Mouse (Mus musculus) thymus, postnatal 0 days (tissue): ENCODE results near the gene Prps1l3. TPM values are rescaled to one million over a fixed set of nuclear protein-coding genes. Genes with fewer than 3 reads are reported as not detected.

Source experiments
- DNase-seq: peaks from one replicate; pipeline ENCODE4 v3.0.0-alpha.2; 2015; ENCODE audit warnings: low spot score
- polyA plus RNA-seq: library from polyadenylated mRNA; unstranded; fragments of >200 nt; fragmentation: Nextera tagmentation; extraction: Ambion mirVana; gene quantifications from 2 replicates; pipeline ENCODE4 v1.2.1, GENCODE M21; 2015

Gene Prps1l3
- polyA plus RNA-seq, 1 experiment from 2014 or later = 64.7 TPM

DNA sequence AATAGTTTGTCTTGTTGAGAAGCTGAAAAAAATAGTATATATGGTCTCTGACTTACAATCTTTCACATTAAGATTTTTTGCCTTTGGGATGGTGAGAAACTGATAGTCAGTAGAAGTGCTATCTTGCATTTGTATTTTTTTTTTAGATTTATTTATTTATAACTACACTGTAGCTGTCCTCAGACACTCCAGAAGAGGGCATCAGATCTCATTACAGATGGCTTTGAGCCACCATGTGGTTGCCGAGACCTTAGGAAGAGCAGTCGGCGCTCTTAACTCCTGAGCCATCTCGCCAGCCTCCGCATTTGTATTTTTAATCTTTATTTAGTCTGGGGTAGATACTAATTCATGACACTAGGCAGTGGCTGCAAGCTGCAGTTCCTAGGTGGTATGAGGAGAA lies 3.2 kb downstream of the Prps1l3 start:
- no peak for DNase-seq

DNA sequence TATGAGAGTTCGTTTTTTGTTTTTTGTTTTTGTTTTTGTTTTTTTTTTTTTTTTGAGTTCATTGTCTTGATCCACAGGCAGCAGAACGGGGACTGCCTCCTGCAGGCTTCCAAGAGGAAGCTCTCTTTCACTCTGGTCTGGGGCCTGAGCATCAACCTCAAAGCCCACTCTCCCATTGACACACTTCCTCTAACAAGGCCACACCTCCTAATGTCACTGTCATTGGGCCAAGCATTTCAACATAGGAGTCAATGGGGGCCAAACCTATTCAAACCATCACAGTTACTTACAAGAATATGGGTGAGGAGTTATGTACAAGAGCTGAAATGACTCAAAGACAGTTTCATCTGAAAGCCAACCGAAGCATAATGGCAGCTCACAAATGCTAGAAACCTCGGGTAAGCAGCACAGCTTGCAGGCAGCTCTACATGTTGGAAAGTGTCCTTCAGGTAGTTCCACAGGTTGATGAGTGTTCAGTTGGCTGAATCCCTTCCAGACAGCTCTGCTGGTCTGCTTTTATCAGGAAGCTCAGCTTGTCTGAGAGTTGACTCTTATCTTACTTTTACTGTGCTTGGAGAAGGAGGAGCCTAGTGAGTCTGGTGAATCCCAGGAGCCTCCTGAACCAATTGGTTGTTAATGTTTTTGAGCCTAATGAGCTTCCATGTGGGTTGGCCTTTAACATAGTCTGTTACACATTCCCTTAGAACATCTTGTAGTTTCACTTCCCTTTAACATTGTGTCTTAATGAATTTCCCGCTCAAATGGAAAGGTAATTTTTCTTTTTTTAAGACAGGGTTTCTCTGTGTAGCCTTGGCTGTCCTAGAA lies 13.7 kb downstream of the Prps1l3 start:
- DNase-seq = no peak

DNA sequence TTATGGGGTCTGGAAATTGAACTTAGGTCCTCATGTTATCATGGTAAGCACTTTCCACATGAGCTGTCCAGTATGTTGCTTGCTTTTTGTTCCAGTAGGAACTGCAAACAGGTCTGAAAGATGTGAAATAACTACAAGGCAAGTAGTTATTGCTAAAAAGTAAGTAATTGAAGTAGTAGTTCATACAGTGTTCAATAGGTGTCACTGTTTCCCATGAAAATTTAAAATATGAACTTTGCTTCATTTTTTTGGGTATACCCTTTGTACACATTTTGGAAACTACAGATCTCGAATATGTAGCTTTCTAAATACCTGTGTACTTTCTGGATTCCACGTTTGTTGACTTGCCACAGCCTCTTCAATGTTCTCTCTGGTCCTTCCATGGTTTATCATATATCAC lies 28.4 kb downstream of the Prps1l3 start:
- peak; percentile 21 for DNase-seq

DNA sequence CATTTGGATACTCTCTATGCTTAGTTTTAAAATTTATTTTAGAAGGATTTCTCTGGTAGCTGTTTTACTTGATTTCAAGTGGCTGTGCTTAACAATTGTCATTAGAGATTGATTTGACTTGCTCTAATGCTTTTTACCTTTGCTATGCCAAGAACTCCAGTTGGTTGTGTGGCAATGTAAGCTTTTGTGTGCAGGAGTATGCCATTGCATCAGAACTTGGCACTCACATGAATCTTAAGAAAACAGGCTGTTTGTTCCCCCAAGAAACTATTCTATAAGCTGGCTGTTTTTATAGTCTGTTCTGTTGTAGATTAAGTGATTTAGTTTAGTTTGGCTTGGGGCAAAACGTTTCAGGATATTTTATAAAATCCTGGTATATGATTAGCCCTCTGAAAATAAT lies 45.2 kb downstream of the Prps1l3 start:
- DNase-seq = no peak

DNA sequence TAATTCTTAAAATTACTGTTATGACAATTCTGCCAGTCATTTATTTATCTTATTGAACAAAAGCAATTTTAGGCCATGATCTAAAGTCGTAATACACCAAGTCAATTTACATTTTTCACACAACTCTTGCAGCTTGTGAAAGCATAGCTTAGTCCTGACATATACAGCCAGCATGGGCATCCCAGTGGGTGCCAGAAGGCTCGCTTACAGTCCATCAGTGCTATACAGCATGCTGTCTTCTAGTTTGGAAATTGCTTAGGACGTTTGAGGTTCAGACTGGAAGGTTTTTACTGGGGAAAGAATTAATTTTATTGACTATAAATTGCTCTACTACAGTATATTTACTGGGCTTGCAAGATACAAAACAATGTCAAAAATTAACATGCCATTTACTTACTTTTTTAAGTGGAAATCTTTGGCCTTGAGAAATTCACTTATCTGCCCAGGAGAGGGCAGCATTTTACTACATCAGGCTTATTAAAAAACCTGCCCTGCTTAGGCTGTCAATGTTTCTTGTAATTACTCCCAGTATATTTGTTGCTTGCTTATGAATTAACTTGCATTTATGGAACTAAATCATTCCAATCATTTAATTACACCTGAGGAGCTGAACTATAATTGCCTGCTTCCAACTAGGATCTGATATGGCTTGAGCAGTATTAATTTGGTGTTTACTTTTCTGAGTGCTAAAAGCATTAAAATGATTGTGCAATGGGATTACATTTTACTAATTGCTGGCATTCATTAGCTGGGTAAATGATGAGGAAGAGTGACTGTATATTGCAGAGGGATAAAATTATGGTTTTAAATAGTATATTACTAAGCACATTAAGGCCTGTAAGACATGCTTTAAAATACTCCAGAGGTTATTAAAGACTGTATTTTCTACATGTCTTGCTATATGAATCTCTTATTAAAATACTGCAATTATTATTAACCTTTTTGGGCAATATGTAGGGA lies 51.2 kb downstream of the Prps1l3 start:
- peak; percentile 23 for DNase-seq

DNA sequence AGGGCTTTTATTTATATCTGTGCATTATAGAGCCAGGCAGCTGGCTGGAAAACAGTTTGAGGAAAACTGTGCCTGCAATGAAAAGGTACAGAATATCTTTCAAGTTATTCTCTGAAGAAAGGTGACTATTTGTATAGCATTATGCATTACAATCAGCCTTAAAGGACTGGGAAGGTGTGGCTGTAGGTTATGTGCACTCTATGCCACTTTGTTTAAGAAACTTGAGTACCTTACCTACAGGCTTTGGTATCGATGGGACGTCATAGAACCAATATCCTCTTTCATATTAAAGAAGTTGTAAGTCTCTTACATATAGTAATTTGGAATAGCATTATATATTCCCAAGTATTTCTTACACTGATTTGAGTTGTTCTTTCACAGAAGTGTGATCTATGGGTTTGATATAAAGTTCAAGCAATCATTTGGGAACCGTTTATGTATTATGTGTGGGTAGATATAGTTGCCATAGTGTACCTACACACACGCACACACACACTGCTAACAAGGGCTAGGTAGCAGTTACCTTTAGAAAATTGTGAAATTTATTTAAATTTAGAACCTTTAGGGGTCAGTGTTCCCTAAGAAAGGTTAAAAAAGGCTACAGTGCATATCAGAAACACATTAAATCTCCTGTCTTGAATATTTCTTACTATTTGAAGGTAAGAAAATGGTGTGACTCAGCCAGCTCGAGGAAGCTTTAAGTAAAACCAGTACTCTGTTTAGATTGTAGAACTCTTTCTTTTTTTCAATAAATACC lies 55.3 kb downstream of the Prps1l3 start:
- no peak for DNase-seq

Other genes with a start within 250 kb of the Prps1l3 start
- gene Slc25a21, start 32.9 kb upstream of the Prps1l3 start, polyA plus RNA-seq = 0.53 and 0.66 TPM in 2 replicates
- 7.4 and 8.3 TPM in 2 replicates for gene Mipol1, start within 50 bp of the Prps1l3 start, polyA plus RNA-seq